ENCODE assay signal across 18 mouse cellular contexts in the genomic region with DNA sequence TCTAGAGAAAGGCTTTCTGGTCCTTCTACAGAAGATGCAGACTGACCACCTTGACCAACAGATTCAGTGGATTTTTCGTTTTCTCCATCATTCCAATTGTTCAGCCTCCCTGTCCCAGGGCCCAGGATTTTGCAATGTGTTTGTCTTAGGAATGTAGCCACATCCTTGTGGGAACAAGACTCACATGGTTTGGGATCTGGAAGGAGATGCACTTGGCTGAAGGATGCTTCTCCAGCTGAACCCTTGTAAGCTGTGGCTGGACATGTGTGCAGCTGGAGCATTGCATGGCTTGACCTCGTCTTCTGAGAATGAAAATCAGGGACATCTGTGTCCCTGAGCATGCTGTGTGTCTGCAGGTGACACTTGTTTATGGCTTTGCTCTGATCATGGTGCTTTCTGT.
DNase-seq lines count a peak whose midpoint lies in the region; ATAC-seq lines count a peak whose summit lies in the region.
"Had no signal": no experiment of that assay in that cellular context is flagged by ENCODE, and none has a peak within 500 bp of the region (broad histone marks: within the 10 kb centered on the region; RNA-seq: fewer than 3 reads in every experiment).

No protein-coding gene starts in this region.

- DNase-seq in midbrain, embryonic 11.5 days (ENCODE audit: low spot score, missing footprints) = peak; percentile 23
- DNase-seq in midbrain, embryonic 10.5 days (ENCODE audit: low spot score) = no peak
- DNase-seq in gastrocnemius, postnatal 14 days = peak; percentile 23
- DNase-seq in heart, postnatal 14 days = peak; percentile 50
- DNase-seq in skeletal muscle tissue, adult 2 months (ENCODE audit: low read depth, low spot score) = peak; percentile 76
- no peak for DNase-seq in thymus, postnatal 36 days
- no peak for DNase-seq in kidney, adult 9 months
- DNase-seq: adrenal gland, postnatal 10 days; cerebellum, adult 11 months; cerebellum, postnatal 14 days; kidney, postnatal 25 days; midbrain, embryonic 14.5 days; thymus, adult 18-20 months had no signal

- H3K27ac ChIP-seq in midbrain, embryonic 11.5 days (ENCODE audit: low read depth, low read length) = no peak overlapping the region
- no peak overlapping the region for H3K27ac ChIP-seq in midbrain, embryonic 10.5 days (replicated peaks)
- H3K27ac ChIP-seq: limb, embryonic 13.5 days; liver, embryonic 14.5 days had no signal

- H3K9ac ChIP-seq in midbrain, embryonic 11.5 days (ENCODE audit: low read length) = no peak overlapping the region
- H3K9ac ChIP-seq: limb, embryonic 13.5 days; liver, embryonic 14.5 days had no signal

- H3K4me3 ChIP-seq in midbrain, embryonic 11.5 days (ENCODE audit: low read depth, low read length) = no peak overlapping the region
- H3K4me3 ChIP-seq in midbrain, embryonic 10.5 days = no peak overlapping the region
- H3K4me3 ChIP-seq: limb, embryonic 13.5 days; myocyte had no signal

- ATAC-seq in midbrain, embryonic 11.5 days (ENCODE audit: low FRiP score) = no peak
- ATAC-seq: hindbrain, embryonic 16.5 days; intestine, postnatal 0 days had no signal

- H3K36me3 ChIP-seq in midbrain, embryonic 11.5 days (ENCODE audit: control insufficient read depth, insufficient read depth, low read length) = no peaks in the 10 kb centered on the region
- H3K36me3 ChIP-seq in midbrain, embryonic 10.5 days = no peaks in the 10 kb centered on the region
- H3K36me3 ChIP-seq: limb, embryonic 13.5 days had no signal

- WGBS in midbrain, embryonic 11.5 days = 82% methylated on average over 2 of the region's 2 CpGs
- WGBS in midbrain, embryonic 10.5 days = 85% methylated on average over 2 of the region's 2 CpGs

- no peaks in the 10 kb centered on the region for H3K27me3 ChIP-seq in midbrain, embryonic 11.5 days (ENCODE audit: control insufficient read depth, insufficient read depth, low read length)
- H3K27me3 ChIP-seq in midbrain, embryonic 10.5 days (ENCODE audit: low read depth, poor library complexity, severe bottlenecking) = no peaks in the 10 kb centered on the region
- H3K27me3 ChIP-seq: limb, embryonic 13.5 days had no signal

- no peaks in the 10 kb centered on the region for H3K4me1 ChIP-seq in midbrain, embryonic 11.5 days (ENCODE audit: control insufficient read depth, insufficient read depth, low read length)
- H3K4me1 ChIP-seq in midbrain, embryonic 10.5 days = no peaks in the 10 kb centered on the region
- H3K4me1 ChIP-seq: limb, embryonic 13.5 days had no signal

- intact Hi-C loops in gastrocnemius, postnatal 14 days (cut with DNase I; ENCODE audit: low total_unique reads) = no loop called here
- intact Hi-C loops in heart, postnatal 14 days (cut with DNase I) = no loop called here

- H3K4me2 ChIP-seq in midbrain, embryonic 11.5 days = no peak overlapping the region
- H3K4me2 ChIP-seq: limb, embryonic 13.5 days had no signal

- no peaks in the 10 kb centered on the region for H3K9me3 ChIP-seq in midbrain, embryonic 11.5 days (ENCODE audit: control insufficient read depth, low read length)
- H3K9me3 ChIP-seq in midbrain, embryonic 10.5 days (replicated peaks) = no peaks in the 10 kb centered on the region
- H3K9me3 ChIP-seq: limb, embryonic 13.5 days had no signal

Comparison
In these comparisons a context has a peak if more than half of its experiments do, and no peak if none do; other contexts are left out.
1. DNase-seq: peak in midbrain, embryonic 11.5 days (single experiment), gastrocnemius, postnatal 14 days (single experiment), heart, postnatal 14 days (2 of 2) and skeletal muscle tissue, adult 2 months (single experiment); none in midbrain, embryonic 10.5 days (single experiment), thymus, postnatal 36 days (0 of 2) and kidney, adult 9 months (single experiment).